Mouse (Mus musculus): ENCODE results near the gene Chrna5.
"Not testable (repeated sequence)": the region's sequence is repeated elsewhere in the genome, so short reads cannot be mapped to it uniquely, and the experiment has no call there.

The Chrna5 gene

DNA sequence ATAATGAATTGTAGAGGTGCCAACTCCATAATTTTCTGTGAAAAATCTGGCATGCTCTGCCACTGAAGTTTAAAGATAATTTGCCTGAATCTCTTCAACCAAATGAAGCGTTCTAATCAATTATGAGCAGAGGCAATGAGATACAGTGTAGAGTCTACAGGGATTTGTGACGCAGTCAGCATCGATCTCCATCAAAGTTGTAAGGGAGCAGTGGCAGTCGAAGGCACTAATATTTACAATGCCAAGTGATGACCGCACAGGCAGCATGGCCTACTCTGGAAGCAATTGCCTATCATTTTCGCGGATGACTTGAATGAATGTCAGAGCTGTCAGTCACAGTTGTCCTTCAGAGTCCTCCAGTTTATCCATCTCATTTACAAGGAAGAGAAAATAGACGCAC is at the start of gene Chrna5:
Chrna5 (plus strand) TSS at position 207 of the 400 bp plus-strand sequence.
- DNase-seq (ENCODE audit: low spot score in 2 of 2) = no peak

DNA sequence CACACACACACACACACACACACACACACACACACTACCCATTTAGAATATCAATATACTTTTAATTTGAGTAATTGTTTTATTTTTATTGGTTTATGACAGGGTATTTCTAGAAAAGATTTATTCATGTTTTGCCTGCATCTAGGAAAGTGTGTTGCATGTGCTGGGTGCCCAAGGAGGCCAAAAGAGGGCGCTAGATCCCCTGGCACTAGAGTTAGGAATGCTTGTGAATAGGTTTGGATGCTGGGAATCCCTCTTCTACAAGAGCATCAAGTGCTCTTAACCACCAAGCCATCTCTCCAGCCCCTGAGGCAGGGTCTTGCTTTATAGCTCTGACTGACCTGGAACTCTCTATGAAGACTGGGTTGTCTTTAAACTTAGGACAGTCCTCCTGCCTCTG is 48.9 kb upstream of the Chrna5 start:
- DNase-seq (ENCODE audit: low spot score in 2 of 2) = no peak

DNA sequence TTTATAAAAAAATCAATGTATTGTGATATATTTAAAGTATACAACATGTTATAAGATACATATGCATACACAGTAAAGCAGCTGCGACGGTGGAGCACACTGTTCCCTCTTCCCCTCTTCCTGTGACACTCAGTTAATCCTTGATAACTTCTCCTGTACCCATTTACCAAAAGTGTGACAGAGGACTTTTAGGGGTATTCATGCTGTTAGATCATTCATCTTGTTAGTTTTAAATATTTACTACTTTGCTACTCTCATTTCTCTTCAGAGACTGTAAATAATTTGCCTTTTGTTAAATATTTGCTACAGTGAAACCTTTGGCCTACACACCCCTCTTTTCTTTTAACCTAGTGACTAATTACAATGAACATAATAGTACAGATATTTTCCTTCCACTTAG is 48.3 kb upstream of the Chrna5 start:
- DNase-seq (ENCODE audit: low spot score in 2 of 2) = no peak

- no peak for DNase-seq (ENCODE audit: low spot score in 2 of 2)
Observed at GRCm38 (mm10) chr9:54942071-54942470, 38.6 kb upstream of the Chrna5 start.

- DNase-seq (ENCODE audit: low spot score in 2 of 2) = no peak
Observed at GRCm38 (mm10) chr9:54944467-54944866, 36.2 kb upstream of the Chrna5 start.

- no peak for DNase-seq (ENCODE audit: low spot score in 2 of 2)
Observed at GRCm38 (mm10) chr9:54946256-54946655, 34.4 kb upstream of the Chrna5 start.

DNA sequence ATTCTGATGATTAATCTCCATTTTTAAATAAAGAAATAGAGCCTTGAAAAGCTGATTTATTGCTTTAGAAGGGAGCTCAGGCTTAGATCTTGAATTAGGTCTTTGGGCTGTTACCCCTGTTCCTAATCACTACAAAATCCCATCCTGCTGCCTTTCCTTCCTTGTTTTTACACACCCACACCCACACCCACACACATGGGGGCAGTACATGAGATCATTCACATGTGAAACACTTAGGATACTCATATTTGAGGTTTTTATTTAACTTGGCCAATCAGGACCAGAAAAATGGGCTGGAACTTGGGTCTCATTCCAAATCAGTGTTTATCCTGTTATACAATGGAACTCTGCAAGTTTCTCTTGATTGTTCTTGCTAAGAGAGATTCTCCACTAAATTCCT is 31.2 kb upstream of the Chrna5 start:
- peak in 1 of 2 experiments; percentile 12 for DNase-seq (ENCODE audit: low spot score in 2 of 2)

DNA sequence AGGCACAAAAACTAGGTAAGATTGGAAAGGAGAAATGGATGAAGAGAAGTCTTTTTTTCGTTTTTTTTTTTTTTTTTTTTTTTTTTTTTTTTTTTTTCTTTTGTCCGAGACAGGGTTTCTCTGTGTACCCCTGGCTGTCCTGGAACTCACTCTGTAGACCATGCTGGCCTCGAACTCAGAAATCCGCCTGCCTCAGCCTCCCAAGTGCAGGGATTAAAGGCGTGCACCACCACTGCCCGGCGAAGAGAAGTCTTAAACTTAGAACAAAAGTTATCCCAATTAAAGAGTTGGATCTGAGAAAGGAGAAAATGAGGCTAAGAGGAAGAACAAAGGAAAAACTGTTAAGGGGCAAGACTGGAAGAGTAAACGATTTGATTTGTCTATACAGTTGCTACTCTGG is 30.5 kb upstream of the Chrna5 start:
- DNase-seq (ENCODE audit: low spot score in 2 of 2) = not testable (repeated sequence)

- DNase-seq (ENCODE audit: low spot score in 2 of 2) = peak; percentile 88
Observed at GRCm38 (mm10) chr9:54950575-54951321, 29.9 kb upstream of the Chrna5 start, which contains the start of the genes Psma4 and AY074887. Gene Psma4, plus strand, starts transcription at chr9:54950790. Gene AY074887, minus strand, starts transcription at chr9:54950998.

DNA sequence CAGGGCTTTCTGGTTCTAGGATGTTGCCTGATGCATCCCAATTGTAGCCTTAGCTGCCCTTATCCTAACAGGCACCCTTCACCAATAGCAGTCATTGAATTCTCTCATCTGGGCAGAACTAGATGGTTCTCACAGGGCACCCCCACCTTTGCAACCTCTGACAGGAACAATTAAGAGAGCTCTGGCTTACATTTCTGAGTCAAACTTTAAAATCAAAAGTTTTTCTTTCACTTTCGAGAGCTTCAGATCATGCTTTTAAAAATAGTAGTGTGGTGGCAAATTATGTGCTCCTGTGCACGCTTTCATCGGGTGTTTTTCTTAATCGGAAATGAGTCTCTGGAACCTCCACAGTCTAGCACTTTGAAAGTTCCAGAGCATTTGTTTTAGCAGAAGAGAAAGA is 19.6 kb upstream of the Chrna5 start:
- no peak for DNase-seq (ENCODE audit: low spot score in 2 of 2)

- no peak for DNase-seq (ENCODE audit: low spot score in 2 of 2)
Observed at GRCm38 (mm10) chr9:54963669-54964068, 17.0 kb upstream of the Chrna5 start.

GRCm38 (mm10) chr9:54969972-54970637 is 10.6 kb upstream of the Chrna5 start:
- no peak for DNase-seq (ENCODE audit: low spot score in 2 of 2)

- no peak for DNase-seq (ENCODE audit: low spot score in 2 of 2)
Observed at GRCm38 (mm10) chr9:54981291-54982191, 861 bp downstream of the Chrna5 start.

GRCm38 (mm10) chr9:54982401-54982800 is 1.7 kb downstream of the Chrna5 start:
- DNase-seq (ENCODE audit: low spot score in 2 of 2) = no peak

- DNase-seq (ENCODE audit: low spot score in 2 of 2) = no peak
Observed at GRCm38 (mm10) chr9:54990362-54990761, 9.7 kb downstream of the Chrna5 start.

DNA sequence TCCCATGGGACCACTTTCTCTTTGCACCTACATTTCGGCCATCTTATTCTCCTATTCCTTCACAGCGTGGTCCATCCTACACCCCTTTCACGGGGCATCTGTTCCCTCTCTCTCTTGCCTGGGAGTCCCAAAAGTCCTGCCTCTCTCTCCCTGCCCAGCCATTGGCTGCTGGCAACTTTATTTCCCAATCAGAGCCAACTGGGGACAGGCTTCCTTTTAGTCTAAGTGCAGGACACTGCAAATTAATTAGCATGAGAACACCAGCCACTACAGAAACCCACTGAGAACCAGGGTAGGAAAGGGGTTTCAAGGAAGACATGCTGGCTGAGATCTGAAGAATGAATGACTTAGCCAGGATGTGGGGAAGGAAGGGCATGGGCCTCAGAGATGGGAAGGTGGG is 13.7 kb downstream of the Chrna5 start:
- DNase-seq (ENCODE audit: low spot score in 2 of 2) = no peak

DNA sequence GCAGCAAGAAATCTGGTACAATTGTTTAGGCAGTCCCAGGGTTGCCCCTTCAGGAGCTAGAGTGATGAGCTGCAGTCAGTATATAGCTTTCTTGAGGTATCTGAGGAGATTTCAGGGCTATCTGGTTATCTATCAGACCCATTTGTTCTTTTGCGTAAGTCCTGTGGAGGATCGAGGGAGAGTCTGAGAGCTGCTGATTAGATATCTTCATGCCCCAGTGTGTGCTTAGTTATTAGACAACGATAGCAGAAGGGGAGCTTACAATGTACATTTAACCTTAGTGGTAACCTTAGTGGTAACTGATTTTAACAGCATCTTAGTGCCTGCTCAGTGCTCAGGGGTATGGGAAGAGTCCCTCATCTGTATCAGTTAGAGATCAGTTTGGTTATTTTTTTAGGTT is 15.0 kb downstream of the Chrna5 start:
- DNase-seq (ENCODE audit: low spot score in 2 of 2) = no peak

GRCm38 (mm10) chr9:55003609-55004008 is 22.9 kb downstream of the Chrna5 start:
- no peak for DNase-seq (ENCODE audit: low spot score in 2 of 2)

- DNase-seq (ENCODE audit: low spot score in 2 of 2) = no peak
Observed at GRCm38 (mm10) chr9:55009692-55010091, 29.0 kb downstream of the Chrna5 start.

GRCm38 (mm10) chr9:55010588-55011350 is 30.1 kb downstream of the Chrna5 start:
- DNase-seq (ENCODE audit: low spot score in 2 of 2) = no peak

GRCm38 (mm10) chr9:55016926-55017325 is 36.2 kb downstream of the Chrna5 start:
- no peak for DNase-seq (ENCODE audit: low spot score in 2 of 2)
